Mouse (Mus musculus) c-Kit-positive CD71-negative TER-119-negative erythroid progenitor cells, embryonic 14.5 days (primary cell): ENCODE data around the gene Ccdc28b.

Experiments used
- DNase-seq: peaks from one replicate; pipeline ENCODE4 v3.0.0-alpha.2; 2013; ENCODE audit warnings: low read depth

The Ccdc28b gene

DNA sequence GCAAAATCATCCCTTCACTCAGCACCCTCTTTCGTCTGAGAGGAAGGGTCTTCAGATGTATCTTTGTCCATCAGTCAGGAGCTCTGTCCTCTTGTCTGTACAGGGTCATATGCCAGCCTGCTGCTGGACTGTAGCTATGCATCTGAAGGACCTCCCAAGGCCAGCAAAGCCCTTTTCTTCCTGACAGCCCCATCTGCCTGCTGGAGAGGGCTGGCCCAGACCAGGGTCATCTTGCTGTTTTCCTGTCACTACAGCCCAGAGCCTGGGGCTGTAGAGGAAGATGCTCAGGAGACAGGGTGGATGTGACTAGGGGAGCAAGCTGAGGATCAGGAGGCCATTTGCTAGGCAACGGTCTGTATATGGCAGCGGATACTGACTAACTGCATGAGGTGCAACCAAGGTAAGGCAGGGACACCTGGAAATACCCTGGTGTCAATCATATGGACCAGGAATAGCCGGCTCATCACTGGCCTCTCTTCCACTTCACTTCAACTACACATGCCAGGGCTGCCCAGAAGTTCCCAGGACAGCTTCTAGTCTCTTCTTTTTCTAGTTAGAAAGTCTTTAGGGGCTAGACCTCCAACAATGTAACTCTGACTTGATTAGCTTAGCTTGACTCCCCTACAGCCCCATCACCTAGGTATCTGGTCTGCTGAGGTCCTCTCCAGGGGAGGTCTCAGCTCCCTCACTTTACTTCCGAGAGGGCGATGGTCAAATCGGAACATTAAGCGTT is 778 bp downstream of the Ccdc28b start:
- DNase-seq, result no peak

DNA sequence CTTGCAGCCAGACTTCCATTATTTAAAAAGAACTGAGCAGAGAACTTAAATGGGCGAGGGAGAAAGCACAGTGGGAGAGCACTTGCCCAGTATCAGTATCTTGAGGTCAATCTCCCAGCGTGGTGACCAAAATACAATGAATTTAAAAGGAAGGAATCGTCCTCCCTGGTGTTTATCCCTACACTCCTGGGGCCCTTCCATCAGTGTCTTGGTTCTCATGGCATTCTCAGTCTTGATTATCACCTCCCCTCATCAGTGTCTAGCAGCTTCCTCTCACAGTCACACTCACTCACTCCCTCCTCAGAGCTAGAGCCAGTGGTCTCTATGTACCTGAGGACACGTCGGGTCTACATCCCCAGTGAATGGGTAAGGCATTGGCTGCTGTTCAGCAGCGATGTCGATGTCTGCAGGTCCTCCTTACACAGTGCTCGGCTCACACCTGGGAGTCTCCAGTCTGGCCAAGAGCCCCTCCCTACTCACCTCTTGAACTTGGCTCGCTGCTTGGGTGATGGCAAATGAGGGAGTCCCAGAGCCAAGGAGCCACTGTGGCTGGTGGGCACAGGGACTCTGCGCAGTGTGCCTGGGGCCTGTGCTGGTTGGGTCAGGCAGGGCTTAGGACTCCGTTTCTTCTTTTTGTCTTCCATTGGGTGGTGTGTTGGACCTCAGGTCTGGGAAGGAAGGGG is 1.5 kb downstream of the Ccdc28b start:
- no peak for DNase-seq

GRCm38 (mm10) chr4:129621283-129621841 is 2.4 kb downstream of the Ccdc28b start:
- no peak for DNase-seq

DNA sequence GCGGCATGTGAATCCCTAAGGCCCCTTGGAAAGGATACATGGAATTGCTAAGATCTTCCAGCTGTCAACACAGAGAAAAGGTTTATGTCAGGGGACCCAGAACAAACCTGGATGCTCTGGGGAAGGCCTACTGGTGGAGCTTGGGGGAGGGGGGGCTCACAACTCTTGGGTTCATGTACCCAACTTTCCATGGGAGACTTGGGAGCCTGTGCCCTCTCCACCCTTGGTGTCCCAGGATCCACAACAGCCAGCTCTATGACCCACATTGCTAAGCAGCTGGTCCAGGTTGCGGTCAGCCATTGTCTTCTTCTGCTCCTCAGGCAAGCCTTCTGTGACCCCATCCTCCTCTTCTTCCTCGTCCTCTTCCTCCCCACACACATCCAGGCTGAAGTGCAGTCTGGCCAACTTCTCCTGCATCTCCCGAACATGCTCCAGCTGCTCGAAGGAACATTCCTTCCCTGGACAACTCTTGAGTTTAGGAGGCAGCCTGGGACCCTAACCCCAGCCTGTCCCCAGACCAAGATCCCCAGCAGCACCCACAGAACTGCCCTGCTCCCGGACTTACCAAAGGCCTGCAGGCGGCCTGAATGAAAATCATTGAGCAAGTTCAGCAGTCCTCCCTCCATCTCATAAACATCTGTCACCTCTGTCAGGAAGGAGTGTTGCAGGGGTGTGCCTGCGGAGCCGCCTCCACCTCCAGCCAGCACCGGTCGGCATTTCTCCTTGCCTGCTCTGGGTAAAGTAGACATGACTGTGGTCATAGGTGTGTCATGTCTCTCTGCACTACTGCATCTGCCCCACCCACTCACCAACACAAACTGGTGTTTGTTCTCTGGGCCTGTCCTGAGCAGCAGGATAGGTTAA is 3.1 kb downstream of the Ccdc28b start:
- DNase-seq, result no peak

DNA sequence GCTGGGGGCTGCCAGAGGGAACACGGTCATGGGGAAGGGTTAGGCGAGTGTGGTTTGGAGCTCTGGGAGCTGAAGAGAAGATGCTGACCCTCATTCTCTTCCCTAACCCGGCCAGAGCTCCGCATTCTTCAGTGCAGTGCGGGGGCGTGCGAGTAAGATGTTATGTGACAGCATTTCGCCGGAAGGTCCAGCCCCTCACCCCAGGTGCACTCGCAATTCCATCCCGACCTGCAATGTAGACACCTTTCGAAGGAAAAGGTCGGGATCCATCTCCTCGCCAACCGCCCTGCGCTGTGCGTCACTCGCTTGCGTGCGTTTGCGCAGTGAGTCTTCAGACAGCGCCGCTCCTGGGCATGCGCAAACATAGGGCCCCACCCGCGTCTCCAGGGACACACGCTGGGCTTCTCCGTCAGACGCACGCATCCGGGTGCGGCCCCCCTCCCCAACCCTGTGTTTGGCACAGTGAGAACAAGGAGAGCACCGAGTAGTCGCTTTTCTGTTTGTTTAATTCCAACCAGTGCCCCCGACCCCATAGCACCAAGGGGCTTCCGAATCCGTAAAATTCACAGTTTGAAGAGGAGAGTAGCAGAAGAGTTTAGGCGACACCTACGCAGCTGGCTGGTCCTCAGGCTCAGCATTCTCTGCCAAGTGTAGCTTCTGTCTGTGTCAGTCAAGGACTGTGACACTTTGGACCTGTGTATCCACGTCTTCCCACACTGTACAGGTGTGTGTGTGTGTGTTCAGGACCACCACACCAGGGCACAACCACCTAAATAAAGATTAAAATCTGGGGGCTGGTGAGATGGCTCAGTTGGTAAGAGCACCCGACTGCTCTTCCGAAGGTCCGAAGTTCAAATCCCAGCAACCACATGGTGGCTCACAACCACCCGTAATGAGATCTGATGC is 4.7 kb downstream of the Ccdc28b start, which contains the start of gene Iqcc:
Gene Iqcc, minus strand, starts transcription at position 314 of the 906 bp plus-strand sequence.
- DNase-seq, result peak; percentile 84

DNA sequence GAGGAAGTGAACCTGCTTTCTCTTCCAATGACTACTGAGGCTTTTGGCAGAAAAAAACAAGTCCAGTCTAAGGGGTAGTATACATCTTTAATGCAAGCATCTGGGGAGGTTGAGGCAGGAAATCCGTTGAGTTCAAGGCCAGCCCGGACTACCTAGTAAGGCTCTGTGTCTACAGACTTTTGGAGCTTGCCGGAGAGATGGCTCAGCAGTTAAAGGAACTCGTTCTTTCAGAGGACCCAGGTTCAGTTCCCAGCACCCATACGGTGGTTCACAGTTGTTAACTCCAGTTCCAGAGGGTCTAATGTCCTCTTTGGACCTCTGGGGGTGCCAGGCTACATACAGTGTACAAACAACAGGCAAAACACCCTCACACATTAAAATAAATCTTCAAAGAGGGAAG is 5.7 kb downstream of the Ccdc28b start:
- no peak for DNase-seq

DNA sequence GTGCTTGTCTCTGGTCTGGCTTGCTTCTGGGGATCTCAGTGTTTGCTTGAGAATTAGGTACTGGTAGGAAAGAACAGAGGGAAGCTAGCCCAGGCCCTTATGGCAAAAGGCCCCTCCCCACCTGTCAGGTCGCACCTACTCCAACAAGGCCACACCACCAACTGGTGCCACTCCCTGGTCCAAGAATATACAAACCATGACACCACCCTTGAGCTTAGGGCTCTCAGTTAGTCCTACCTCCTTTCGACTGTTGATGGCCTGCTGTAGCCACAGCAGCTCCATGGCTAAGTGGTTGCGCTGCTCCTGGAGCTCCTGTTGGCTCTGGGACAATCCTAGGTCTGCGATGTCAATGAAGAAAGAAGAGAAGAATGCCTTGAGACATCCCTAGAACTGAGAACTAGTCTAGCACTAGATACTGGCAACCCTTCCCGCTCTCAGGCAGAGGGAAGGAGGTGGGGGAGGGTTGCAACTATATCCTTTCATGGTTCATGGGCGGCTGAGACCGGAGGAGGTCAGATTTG is 6.6 kb downstream of the Ccdc28b start:
- DNase-seq, result no peak

DNA sequence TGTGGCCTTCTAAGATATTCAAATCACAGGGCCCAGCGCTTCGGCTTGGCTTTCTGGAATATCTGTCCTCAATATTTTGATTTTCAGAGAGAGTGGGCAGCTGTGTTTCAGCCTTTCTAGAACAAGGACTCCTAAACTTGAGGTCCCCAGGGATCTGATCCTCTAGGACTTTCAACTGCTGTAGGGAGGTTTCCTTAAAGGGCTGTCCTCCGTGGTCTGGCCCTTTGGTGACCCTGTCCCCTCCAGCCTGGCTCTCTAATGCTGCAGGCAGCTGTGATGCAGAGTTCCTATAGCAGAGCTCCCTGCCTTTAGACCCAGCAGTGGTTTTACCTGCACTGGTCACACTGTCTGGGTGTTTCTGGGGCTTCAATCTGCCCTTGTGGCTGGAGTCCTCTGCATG is 7.1 kb downstream of the Ccdc28b start:
- no peak for DNase-seq

DNA sequence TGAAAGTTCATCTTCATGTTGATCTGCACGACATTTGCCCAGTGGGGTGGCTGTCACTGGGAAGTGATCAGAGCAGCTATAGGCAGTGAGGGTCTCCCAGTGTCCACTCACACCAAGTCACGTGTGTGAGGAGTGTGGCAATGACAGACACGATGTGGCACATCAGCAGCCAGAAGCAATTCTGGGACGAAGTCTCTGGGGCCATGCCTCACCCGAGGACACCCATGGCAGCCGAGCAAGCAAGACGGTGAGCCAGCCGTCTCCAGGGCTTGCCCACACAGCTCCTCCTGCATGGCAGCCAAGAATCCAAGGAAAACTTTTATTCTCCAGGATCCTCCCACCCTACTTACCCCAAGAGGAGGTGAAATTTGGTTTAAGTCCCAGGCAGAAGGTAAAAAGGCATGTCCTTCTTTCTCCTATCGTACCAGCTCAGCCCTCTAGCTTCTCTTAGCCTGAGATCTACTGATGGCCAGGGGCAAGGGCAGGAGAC is 7.9 kb downstream of the Ccdc28b start:
- DNase-seq, result no peak

DNA sequence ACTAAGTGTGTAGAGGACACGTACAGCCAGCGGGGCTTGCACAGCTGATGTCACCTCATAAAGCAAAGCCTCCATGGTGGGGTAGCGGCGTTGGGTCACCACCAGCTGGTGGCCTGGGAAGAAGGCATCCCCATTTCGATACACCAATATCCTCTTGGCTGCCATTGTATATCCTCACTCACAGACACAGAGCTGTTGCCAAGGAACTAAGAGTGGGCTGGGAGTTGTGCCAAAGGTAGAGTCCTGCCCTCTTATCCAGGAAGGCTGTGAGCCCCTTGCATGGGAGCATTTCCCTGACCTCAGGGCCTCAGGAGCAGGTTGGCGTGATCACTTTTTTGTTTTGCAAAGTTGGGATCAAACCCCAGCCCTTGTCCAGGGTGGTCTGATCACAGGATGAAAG is 9.7 kb downstream of the Ccdc28b start, which contains the start of gene Dcdc2b:
Gene Dcdc2b, minus strand, starts transcription at position 165 of the 400 bp plus-strand sequence.
- no peak for DNase-seq

GRCm38 (mm10) chr4:129610472-129610871 is 13.3 kb downstream of the Ccdc28b start:
- DNase-seq, result no peak

GRCm38 (mm10) chr4:129610026-129610425 is 13.7 kb downstream of the Ccdc28b start:
- DNase-seq, result no peak

DNA sequence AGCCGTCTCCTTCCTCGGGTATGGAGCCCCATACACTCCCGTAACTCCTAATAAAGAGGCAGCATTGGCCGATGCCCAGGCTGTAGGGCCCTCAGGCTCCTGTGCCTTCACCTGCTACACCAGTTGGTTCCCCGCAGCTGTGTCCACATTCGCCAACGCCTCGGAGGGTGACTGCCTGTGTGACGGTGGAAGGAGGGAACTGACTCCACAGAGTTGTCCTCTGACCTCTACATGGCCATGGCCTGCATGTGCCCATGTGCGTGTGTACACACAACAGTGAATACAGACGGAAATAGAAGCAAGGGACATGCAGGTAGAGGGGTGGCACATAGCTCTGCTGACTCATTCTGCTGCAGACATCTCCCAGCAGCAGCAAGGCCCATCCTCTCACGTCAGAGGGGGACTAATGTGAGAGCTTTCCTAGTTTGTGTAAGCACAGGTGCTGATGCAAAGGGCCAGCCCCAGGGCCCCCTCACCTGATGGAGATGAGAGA is 14.6 kb downstream of the Ccdc28b start:
- no peak for DNase-seq

GRCm38 (mm10) chr4:129608426-129609025 is 15.2 kb downstream of the Ccdc28b start:
- peak; percentile 83 for DNase-seq

GRCm38 (mm10) chr4:129600233-129601158 is 23.3 kb downstream of the Ccdc28b start, which contains the start of the genes Eif3i and Tmem234:
Eif3i (minus strand) TSS chr4:129600648.
Tmem234 (plus strand) TSS chr4:129600668.
- peak; percentile 77 for DNase-seq

- no peak for DNase-seq
Measured at GRCm38 (mm10) chr4:129588865-129589264, 34.9 kb downstream of the Ccdc28b start.

- DNase-seq, result no peak
Measured at GRCm38 (mm10) chr4:129586943-129587342, 36.8 kb downstream of the Ccdc28b start.

DNA sequence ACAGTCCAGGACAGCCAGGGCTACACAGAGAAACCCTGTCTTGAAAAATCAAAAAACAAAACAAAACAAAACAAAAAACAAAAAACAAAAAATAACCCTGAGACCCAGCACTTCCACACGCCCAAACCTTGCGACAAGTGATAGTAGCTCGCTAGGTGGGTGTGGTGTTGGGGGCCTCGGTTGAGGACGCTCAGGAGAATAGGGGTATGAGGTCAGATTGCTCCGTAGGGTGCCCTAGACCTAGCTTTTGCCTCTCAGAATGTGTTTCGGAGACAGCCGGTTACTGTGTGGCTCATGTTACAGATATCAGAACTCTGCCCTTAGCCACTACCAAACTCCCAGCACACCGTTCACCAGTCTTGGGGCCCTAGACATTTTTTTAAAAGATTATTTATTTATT is 38.0 kb downstream of the Ccdc28b start:
- DNase-seq, result no peak
